Mouse (Mus musculus) forebrain, embryonic 14.5 days (tissue): ENCODE results near the gene H2-Eb1. TPM values are rescaled to one million over a fixed set of nuclear protein-coding genes. Genes with fewer than 3 reads are reported as not detected.

Source experiments
- ATAC-seq: fragments of 200-750 bp; cut with Nextera tagmentation; 2 replicates; pipeline ENCODE4 v1.8.0; 2017; ENCODE audit warnings: mild to moderate bottlenecking, moderate library complexity
- DNase-seq: peaks from one replicate; pipeline ENCODE4 v3.0.0-alpha.2; 2015; ENCODE audit warnings: low spot score
- H3K27ac ChIP-seq: fragments of 300-500 bp; sonication (generic); 2 replicates; pipeline ENCODE4 v1.5.1; 2014; ENCODE audit warnings: low read depth, mild to moderate bottlenecking, control low read depth, low read length, moderate library complexity
- H3K27me3 ChIP-seq: fragments of 300-500 bp; sonication (generic); replicated peaks from 2 replicates; pipeline ENCODE4 v1.6.1; 2014; ENCODE audit warnings: low read length, control low read depth, mixed read lengths; ENCODE audit not compliant: control insufficient read depth, insufficient read depth
- H3K36me3 ChIP-seq: fragments of 300-500 bp; sonication (generic); 2 replicates; pipeline ENCODE4 v1.6.1; 2014; ENCODE audit warnings: low read length, control low read depth; ENCODE audit not compliant: control insufficient read depth, insufficient read depth
- H3K4me1 ChIP-seq: fragments of 300-500 bp; sonication (generic); 2 replicates; pipeline ENCODE4 v1.6.1; 2014; ENCODE audit warnings: antibody characterized with exemption, low read length, control low read depth; ENCODE audit not compliant: control insufficient read depth, insufficient read depth
- H3K4me2 ChIP-seq: fragments of 300-500 bp; sonication (generic); 2 replicates; pipeline ENCODE4 v1.6.1; 2014; ENCODE audit warnings: mild to moderate bottlenecking, control low read depth, low read length
- H3K4me3 ChIP-seq: fragments of 300-500 bp; sonication (generic); 2 replicates; pipeline ENCODE4 v1.5.1; 2014; ENCODE audit warnings: low read depth, low read length, control low read depth
- H3K9ac ChIP-seq: fragments of 300-500 bp; sonication (generic); 2 replicates; pipeline ENCODE4 v1.6.1; 2014; ENCODE audit warnings: mild to moderate bottlenecking, low read length, control low read depth, moderate library complexity
- H3K9me3 ChIP-seq: fragments of 300-500 bp; sonication (generic); replicated peaks from 2 replicates; pipeline ENCODE4 v1.6.1; 2016; ENCODE audit warnings: low read length, control low read depth, mixed read lengths; ENCODE audit not compliant: control insufficient read depth
- WGBS: fragments of 180-500 bp; shearing (Covaris S2); extraction: QIAGEN DNeasy Blood & Tissue Kit; methylation state at CpG from one replicate; pipeline ENCODE4 v1.1.7; 2014; 5-methylcytosine and 5-hydroxymethylcytosine counted together
- polyA plus RNA-seq: library from polyadenylated mRNA; unstranded; fragments of >200 nt; fragmentation: Nextera tagmentation; extraction: Ambion mirVana; gene quantifications from 2 replicates; pipeline ENCODE4 v1.2.1, GENCODE M21; 2014

The H2-Eb1 gene
- polyA plus RNA-seq, 1 experiment from 2014 or later: 0.85 TPM

- 18% methylated on average over 23 of the region's 23 CpGs for WGBS
- Histone ChIP-seq H3K4me3 (peak overlapping the region; percentile 29), H3K4me1 (no peaks in the 10 kb centered on the region), H3K27me3 (no peaks in the 10 kb centered on the region), H3K9ac (peak overlapping the region; percentile 54), H3K27ac (no peak overlapping the region), H3K9me3 (no peaks in the 10 kb centered on the region), H3K36me3 (no peaks in the 10 kb centered on the region), H3K4me2 (peak overlapping the region; percentile 48)
- ATAC-seq: peak; percentile 90
- DNase-seq: peak; percentile 92
These were observed 9.5 kb upstream of the H2-Eb1 start for GRCm38 (mm10) chr17:34295891-34296794.

- Histone ChIP-seq H3K4me3 (no peak overlapping the region), H3K27ac (no peak overlapping the region), H3K36me3 (no peaks in the 10 kb centered on the region), H3K27me3 (no peaks in the 10 kb centered on the region), H3K4me2 (no peak overlapping the region), H3K9ac (no peak overlapping the region), H3K4me1 (no peaks in the 10 kb centered on the region), H3K9me3 (no peaks in the 10 kb centered on the region)
- WGBS: 62% methylated on average over 3 of the region's 3 CpGs
- ATAC-seq (no peak), DNase-seq (peak; percentile 14)
These were observed 6.3 kb upstream of the H2-Eb1 start for GRCm38 (mm10) chr17:34299356-34299755.

GRCm38 (mm10) chr17:34300071-34300470, 5.6 kb upstream of the H2-Eb1 start:
- Histone ChIP-seq H3K27ac (no peak overlapping the region), H3K36me3 (no peaks in the 10 kb centered on the region), H3K4me3 (no peak overlapping the region), H3K27me3 (no peaks in the 10 kb centered on the region), H3K9me3 (no peaks in the 10 kb centered on the region), H3K9ac (no peak overlapping the region), H3K4me1 (no peaks in the 10 kb centered on the region), H3K4me2 (no peak overlapping the region)
- ATAC-seq (no peak), DNase-seq (no peak)
- WGBS: 87% methylated on average over 8 of the region's 8 CpGs

GRCm38 (mm10) chr17:34300691-34301566, 4.7 kb upstream of the H2-Eb1 start:
- 79% methylated on average over 23 of the region's 23 CpGs for WGBS
- no peak overlapping the region for H3K27ac ChIP-seq
- H3K9me3 ChIP-seq: no peaks in the 10 kb centered on the region
- H3K4me3 ChIP-seq: no peak overlapping the region
- H3K9ac ChIP-seq: no peak overlapping the region
- no peaks in the 10 kb centered on the region for H3K36me3 ChIP-seq
- DNase-seq: no peak
- no peak overlapping the region for H3K4me2 ChIP-seq
- H3K4me1 ChIP-seq: no peaks in the 10 kb centered on the region
- ATAC-seq: no peak
- no peaks in the 10 kb centered on the region for H3K27me3 ChIP-seq

- Histone ChIP-seq H3K4me2 (no peak overlapping the region), H3K9me3 (no peaks in the 10 kb centered on the region), H3K4me1 (no peaks in the 10 kb centered on the region), H3K4me3 (no peak overlapping the region), H3K27ac (no peak overlapping the region), H3K9ac (no peak overlapping the region), H3K36me3 (no peaks in the 10 kb centered on the region), H3K27me3 (no peaks in the 10 kb centered on the region)
- 83% methylated on average over 4 of the region's 4 CpGs for WGBS
- DNase-seq (no peak), ATAC-seq (no peak)
These were observed 3.9 kb upstream of the H2-Eb1 start for GRCm38 (mm10) chr17:34301670-34302190.

GRCm38 (mm10) chr17:34303789-34304188, 1.9 kb upstream of the H2-Eb1 start:
- WGBS: 92% methylated on average over 2 of the region's 2 CpGs
- no peak overlapping the region for H3K9ac ChIP-seq
- no peak overlapping the region for H3K4me3 ChIP-seq
- no peak overlapping the region for H3K27ac ChIP-seq
- no peaks in the 10 kb centered on the region for H3K27me3 ChIP-seq
- H3K4me1 ChIP-seq: no peaks in the 10 kb centered on the region
- no peak for ATAC-seq
- no peak overlapping the region for H3K4me2 ChIP-seq
- no peaks in the 10 kb centered on the region for H3K36me3 ChIP-seq
- no peaks in the 10 kb centered on the region for H3K9me3 ChIP-seq
- no peak for DNase-seq

- H3K27ac ChIP-seq: no peak overlapping the region
- H3K4me3 ChIP-seq: no peak overlapping the region
- 33% methylated on average over 4 of the region's 4 CpGs for WGBS
- H3K9ac ChIP-seq: no peak overlapping the region
- H3K4me2 ChIP-seq: no peak overlapping the region
- no peaks in the 10 kb centered on the region for H3K9me3 ChIP-seq
- DNase-seq: peak; percentile 76
- no peaks in the 10 kb centered on the region for H3K36me3 ChIP-seq
- H3K27me3 ChIP-seq: no peaks in the 10 kb centered on the region
- no peak for ATAC-seq
- H3K4me1 ChIP-seq: no peaks in the 10 kb centered on the region
These were observed 916 bp upstream of the H2-Eb1 start for GRCm38 (mm10) chr17:34304751-34305150.

- H3K27ac ChIP-seq: no peak overlapping the region
- H3K9ac ChIP-seq: no peak overlapping the region
- H3K36me3 ChIP-seq: no peaks in the 10 kb centered on the region
- DNase-seq (no peak), ATAC-seq (no peak)
- H3K27me3 ChIP-seq: no peaks in the 10 kb centered on the region
- no peaks in the 10 kb centered on the region for H3K4me1 ChIP-seq
- no peaks in the 10 kb centered on the region for H3K9me3 ChIP-seq
- 71% methylated on average over 2 of the region's 2 CpGs for WGBS
- no peak overlapping the region for H3K4me2 ChIP-seq
- H3K4me3 ChIP-seq: no peak overlapping the region
These were observed 740 bp downstream of the H2-Eb1 start for GRCm38 (mm10) chr17:34306407-34306806.
